Mouse (Mus musculus) hindbrain, embryonic 11.5 days (tissue): ENCODE data around the gene Rasa2. TPM values are rescaled to one million over a fixed set of nuclear protein-coding genes. Genes with fewer than 3 reads are reported as not detected.
"Not testable (repeated sequence)": the region's sequence is repeated elsewhere in the genome, so short reads cannot be mapped to it uniquely, and the experiment has no call there.

Source experiments
- ATAC-seq: fragments of 200-750 bp; cut with Nextera tagmentation; 2 replicates; pipeline ENCODE4 v1.8.0; 2017; ENCODE audit warnings: mild to moderate bottlenecking, moderate TSS enrichment, moderate library complexity; ENCODE audit not compliant: low FRiP score
- DNase-seq: peaks from one replicate; pipeline ENCODE4 v3.0.0-alpha.2; 2015; ENCODE audit warnings: low spot score
- H3K27ac ChIP-seq: fragments of 300-500 bp; sonication (generic); 2 replicates; pipeline ENCODE4 v1.5.1; 2014; ENCODE audit warnings: mild to moderate bottlenecking, low read depth, low read length
- H3K27me3 ChIP-seq: fragments of 300-500 bp; sonication (generic); 2 replicates; pipeline ENCODE4 v1.6.1; 2014; ENCODE audit warnings: mild to moderate bottlenecking, low read length, moderate library complexity, mixed read lengths; ENCODE audit not compliant: control insufficient read depth, insufficient read depth
- H3K36me3 ChIP-seq: fragments of 300-500 bp; sonication (generic); 2 replicates; pipeline ENCODE4 v1.6.1; 2014; ENCODE audit warnings: mild to moderate bottlenecking, low read length, moderate library complexity, mixed read lengths; ENCODE audit not compliant: control insufficient read depth, insufficient read depth
- H3K4me1 ChIP-seq: fragments of 300-500 bp; sonication (generic); replicated peaks from 2 replicates; pipeline ENCODE4 v1.6.1; 2014; ENCODE audit warnings: low read length, mixed read lengths; ENCODE audit not compliant: control insufficient read depth, insufficient read depth
- H3K4me2 ChIP-seq: fragments of 300-500 bp; sonication (generic); replicated peaks from 2 replicates; pipeline ENCODE4 v1.6.1; 2014; ENCODE audit warnings: mild to moderate bottlenecking, low read depth, low read length
- H3K4me3 ChIP-seq: fragments of 300-500 bp; sonication (generic); 2 replicates; pipeline ENCODE4 v1.5.1; 2014; ENCODE audit warnings: low read depth, low read length
- H3K9ac ChIP-seq: fragments of 300-500 bp; sonication (generic); 2 replicates; pipeline ENCODE4 v1.6.1; 2014; ENCODE audit warnings: low read depth, low read length
- H3K9me3 ChIP-seq: fragments of 300-500 bp; sonication (generic); 2 replicates; pipeline ENCODE4 v1.6.1; 2016; ENCODE audit warnings: low read length; ENCODE audit not compliant: control insufficient read depth
- WGBS: fragments of 180-500 bp; shearing (Covaris S2); extraction: QIAGEN DNeasy Blood & Tissue Kit; methylation state at CpG from one replicate; pipeline ENCODE4 v1.1.7; 2014; 5-methylcytosine and 5-hydroxymethylcytosine counted together
- polyA plus RNA-seq: library from polyadenylated mRNA; unstranded; fragments of >200 nt; fragmentation: Nextera tagmentation; extraction: Ambion mirVana; gene quantifications from 2 replicates; pipeline ENCODE4 v1.2.1, GENCODE M21; 2014

Gene Rasa2
- polyA plus RNA-seq, 1 experiment from 2014 or later = 16.4 TPM

- H3K4me1 ChIP-seq, H3K4me3 ChIP-seq, H3K4me2 ChIP-seq, ATAC-seq, DNase-seq, H3K27me3 ChIP-seq, H3K9ac ChIP-seq, H3K9me3 ChIP-seq, H3K27ac ChIP-seq, H3K36me3 ChIP-seq: not testable (repeated sequence)
- WGBS = 83% methylated on average over 2 of the region's 2 CpGs
Observed at GRCm38 (mm10) chr9:96521574-96521973, 109.8 kb downstream of the Rasa2 start.

GRCm38 (mm10) chr9:96517429-96517828 lies 114.0 kb downstream of the Rasa2 start:
- ATAC-seq (no peak), DNase-seq (no peak)
- no peak overlapping the region for H3K9ac ChIP-seq
- 38% methylated on average over 4 of the region's 4 CpGs for WGBS
- H3K27me3 ChIP-seq = no peaks in the 10 kb centered on the region
- no peaks in the 10 kb centered on the region for H3K4me1 ChIP-seq
- H3K4me2 ChIP-seq = no peak overlapping the region
- no peak overlapping the region for H3K27ac ChIP-seq
- no peak overlapping the region for H3K4me3 ChIP-seq
- H3K36me3 ChIP-seq = no peaks in the 10 kb centered on the region
- H3K9me3 ChIP-seq = no peaks in the 10 kb centered on the region

GRCm38 (mm10) chr9:96516806-96517205 lies 114.6 kb downstream of the Rasa2 start:
- ATAC-seq = no peak
- H3K9me3 ChIP-seq = no peaks in the 10 kb centered on the region

GRCm38 (mm10) chr9:96515737-96516136 lies 115.7 kb downstream of the Rasa2 start:
- no peaks in the 10 kb centered on the region for H3K27me3 ChIP-seq
- no peak for ATAC-seq
- no peak overlapping the region for H3K9ac ChIP-seq
- H3K27ac ChIP-seq = no peak overlapping the region
- WGBS = 89% methylated on average over 5 of the region's 5 CpGs
- no peak overlapping the region for H3K4me3 ChIP-seq
- H3K4me2 ChIP-seq = no peak overlapping the region
- no peak for DNase-seq
- H3K9me3 ChIP-seq = no peaks in the 10 kb centered on the region
- H3K36me3 ChIP-seq = no peaks in the 10 kb centered on the region
- H3K4me1 ChIP-seq = no peaks in the 10 kb centered on the region

More at GRCm38 (mm10) chr9:96516806-96517205, 114.6 kb downstream of the Rasa2 start:
- 66% methylated on average over 3 of the region's 3 CpGs for WGBS
- DNase-seq = no peak
- Histone ChIP-seq H3K36me3 (no peaks in the 10 kb centered on the region), H3K4me1 (no peaks in the 10 kb centered on the region), H3K27ac (no peak overlapping the region), H3K4me3 (no peak overlapping the region), H3K27me3 (no peaks in the 10 kb centered on the region), H3K4me2 (no peak overlapping the region), H3K9ac (no peak overlapping the region)

GRCm38 (mm10) chr9:96514278-96514677 lies 117.1 kb downstream of the Rasa2 start:
- ATAC-seq (no peak), DNase-seq (no peak)
- H3K4me1 ChIP-seq = no peaks in the 10 kb centered on the region
- no peak overlapping the region for H3K4me3 ChIP-seq
- WGBS = 84% methylated on average over 5 of the region's 5 CpGs
- no peaks in the 10 kb centered on the region for H3K27me3 ChIP-seq
- H3K27ac ChIP-seq = no peak overlapping the region
- no peaks in the 10 kb centered on the region for H3K9me3 ChIP-seq
- no peak overlapping the region for H3K9ac ChIP-seq
- H3K4me2 ChIP-seq = no peak overlapping the region
- H3K36me3 ChIP-seq = no peaks in the 10 kb centered on the region

GRCm38 (mm10) chr9:96506011-96506498 lies 125.4 kb downstream of the Rasa2 start:
- ATAC-seq = peak; percentile 82
- no peaks in the 10 kb centered on the region for H3K4me1 ChIP-seq
- peak overlapping the region; percentile 52; the same call in 1 of the 2 replicates for H3K27ac ChIP-seq
- no peaks in the 10 kb centered on the region for H3K9me3 ChIP-seq
- no peak overlapping the region for H3K9ac ChIP-seq
- peak overlapping the region; percentile 14 for H3K4me2 ChIP-seq
- 10% methylated on average over 10 of the region's 10 CpGs for WGBS
- DNase-seq = peak; percentile 74
- H3K36me3 ChIP-seq = no peaks in the 10 kb centered on the region
- no peaks in the 10 kb centered on the region for H3K27me3 ChIP-seq
- H3K4me3 ChIP-seq = no peak overlapping the region

- ATAC-seq (no peak), DNase-seq (no peak)
- Histone ChIP-seq H3K4me2 (no peak overlapping the region), H3K9me3 (no peaks in the 10 kb centered on the region), H3K27me3 (no peaks in the 10 kb centered on the region), H3K4me3 (no peak overlapping the region), H3K9ac (no peak overlapping the region), H3K4me1 (no peaks in the 10 kb centered on the region), H3K36me3 (no peaks in the 10 kb centered on the region), H3K27ac (no peak overlapping the region)
- 88% methylated on average over 4 of the region's 4 CpGs for WGBS
Observed at GRCm38 (mm10) chr9:96505156-96505555, 126.3 kb downstream of the Rasa2 start.

GRCm38 (mm10) chr9:96504116-96504895 lies 127.1 kb downstream of the Rasa2 start:
- H3K36me3 ChIP-seq = no peaks in the 10 kb centered on the region
- no peaks in the 10 kb centered on the region for H3K9me3 ChIP-seq
- H3K4me3 ChIP-seq = no peak overlapping the region
- no peak overlapping the region for H3K27ac ChIP-seq
- DNase-seq (no peak), ATAC-seq (no peak)
- H3K9ac ChIP-seq = no peak overlapping the region
- H3K27me3 ChIP-seq = no peaks in the 10 kb centered on the region
- H3K4me1 ChIP-seq = no peaks in the 10 kb centered on the region
- no peak overlapping the region for H3K4me2 ChIP-seq
- WGBS = 65% methylated on average over 17 of the region's 17 CpGs
